In genomic region chr2:114543000-114543622, GRCm38 (mm10) we compare ENCODE assay signal across 33 mouse cellular contexts.
A peak's percentile ranks its signal among the peaks of the same experiment; 100 is the strongest.
DNase-seq lines count a peak whose midpoint lies in the region; ATAC-seq and TF ChIP-seq lines count a peak whose summit lies in the region.
"Had no signal": no experiment of that assay in that cellular context is flagged by ENCODE, and none has a peak within 500 bp of the region (broad histone marks: within the 10 kb centered on the region; RNA-seq: fewer than 3 reads in every experiment).

No protein-coding gene starts in this region.

- H3K9ac ChIP-seq in kidney, embryonic 16.5 days (replicated peaks; ENCODE audit: low read length), result no peak overlapping the region
- H3K9ac ChIP-seq: embryonic facial prominence, embryonic 12.5 days; hindbrain, embryonic 12.5 days; liver, embryonic 14.5 days; neural tube, embryonic 12.5 days had no signal

- no peak for TF ChIP-seq POLR2A in cerebellum, adult 2 months (IDR thresholded peaks at IDR 0.05; ENCODE audit: borderline replicate concordance, insufficient read depth, low read length)

- no peaks in the 10 kb centered on the region for H3K36me3 ChIP-seq in kidney, embryonic 16.5 days (ENCODE audit: insufficient read depth, low read length)
- H3K36me3 ChIP-seq: embryonic facial prominence, embryonic 12.5 days; hindbrain, embryonic 12.5 days; neural tube, embryonic 12.5 days had no signal

- H3K4me2 ChIP-seq in kidney, embryonic 16.5 days (replicated peaks; ENCODE audit: low read depth, low read length), result no peak overlapping the region
- H3K4me2 ChIP-seq: embryonic facial prominence, embryonic 12.5 days; heart, embryonic 11.5 days; hindbrain, embryonic 12.5 days; midbrain, embryonic 11.5 days; neural tube, embryonic 12.5 days had no signal

- no peak for DNase-seq in kidney, adult 8-10 months
- peak; percentile 23 for DNase-seq in retina, postnatal 1 day
- no peak for DNase-seq in retina, embryonic 14.5 days (ENCODE audit: low spot score)
- peak; percentile 17 for DNase-seq in embryo, embryonic 11.5 days (ENCODE audit: low read depth, low spot score)
- DNase-seq in cerebellum, adult 2 months, result no peak
- no peak for DNase-seq in adipocyte (ENCODE audit: low spot score)
- DNase-seq: adrenal gland, adult 8-10 months; B cell, adult 2 months; cerebellum, adult 11 months; cerebellum, adult 9-11 months; gastrocnemius, postnatal 36 days; heart, adult 18-20 months; heart, postnatal 36 days; layer of hippocampus, adult 9-11 months; liver; lung, adult 2 months; lung, postnatal 10 days; right cerebral cortex, postnatal 25 days; thymus, adult 18-20 months; thymus, postnatal 25 days had no signal

- no peak for TF ChIP-seq CTCF in cerebellum, adult 2 months (IDR thresholded peaks at IDR 0.05; ENCODE audit: borderline replicate concordance, insufficient read depth, low read depth, low read length)

- no peaks in the 10 kb centered on the region for H3K9me3 ChIP-seq in kidney, embryonic 16.5 days (ENCODE audit: low read length)
- H3K9me3 ChIP-seq: embryonic facial prominence, embryonic 12.5 days; hindbrain, embryonic 12.5 days; neural tube, embryonic 12.5 days had no signal

- no peaks in the 10 kb centered on the region for H3K27me3 ChIP-seq in kidney, embryonic 16.5 days (ENCODE audit: insufficient read depth, low read length)
- H3K27me3 ChIP-seq in cerebellum, adult 2 months (ENCODE audit: control insufficient read depth, insufficient read depth, low read length), result no peaks in the 10 kb centered on the region
- H3K27me3 ChIP-seq: embryonic facial prominence, embryonic 12.5 days; hindbrain, embryonic 12.5 days; neural tube, embryonic 12.5 days had no signal

- H3K27ac ChIP-seq in kidney, embryonic 16.5 days (ENCODE audit: low read length), result no peak overlapping the region; the same call in 1 of the 2 replicates
- no peak overlapping the region for H3K27ac ChIP-seq in cerebellum, adult 2 months (ENCODE audit: insufficient read depth, low read length)
- H3K27ac ChIP-seq: embryonic facial prominence, embryonic 12.5 days; hindbrain, embryonic 12.5 days; hindbrain, postnatal 0 days; liver, embryonic 14.5 days; macrophage; neural tube, embryonic 12.5 days had no signal

- H3K4me3 ChIP-seq in kidney, embryonic 16.5 days (ENCODE audit: low read length), result no peak overlapping the region
- H3K4me3 ChIP-seq in cerebellum, adult 2 months (replicated peaks; ENCODE audit: insufficient read depth, low read depth, low read length), result no peak overlapping the region
- H3K4me3 ChIP-seq: embryonic facial prominence, embryonic 12.5 days; hindbrain, embryonic 12.5 days; neural tube, embryonic 12.5 days had no signal

- ATAC-seq in kidney, embryonic 16.5 days (ENCODE audit: low FRiP score, low TSS enrichment), result peak; percentile 91
- ATAC-seq: activated CD4-positive, CD25-positive, alpha-beta regulatory T cell, adult 4 months; forebrain, embryonic 14.5 days; hindbrain, postnatal 0 days; intestine, embryonic 16.5 days; midbrain, embryonic 16.5 days had no signal

- peaks cover 6% of the 10 kb centered on the region; the same call in 1 of the 2 replicates for H3K4me1 ChIP-seq in kidney, embryonic 16.5 days (ENCODE audit: insufficient read depth, low read length)
- H3K4me1 ChIP-seq in cerebellum, adult 2 months (ENCODE audit: control insufficient read depth, insufficient read depth, low read length), result peaks cover 10% of the 10 kb centered on the region
- H3K4me1 ChIP-seq: embryonic facial prominence, embryonic 12.5 days; hindbrain, embryonic 12.5 days; neural tube, embryonic 12.5 days had no signal

- 42% methylated on average over 2 of the region's 2 CpGs for WGBS in kidney, embryonic 16.5 days
- 94% methylated on average over 2 of the region's 2 CpGs for WGBS in cerebellum, adult 2 months

Comparison
In these comparisons a context has a peak if more than half of its experiments do, and no peak if none do; other contexts are left out.
1. DNase-seq: peak in retina, postnatal 1 day (single experiment) and embryo, embryonic 11.5 days (single experiment); none in kidney, adult 8-10 months (0 of 2), retina, embryonic 14.5 days (single experiment), cerebellum, adult 2 months (0 of 2) and adipocyte (single experiment).